Mouse (Mus musculus): ENCODE measurements around the gene Cenpa. TPM values are rescaled to one million over a fixed set of nuclear protein-coding genes. Genes with fewer than 3 reads are reported as not detected.
"Not testable (repeated sequence)": the region's sequence is repeated elsewhere in the genome, so short reads cannot be mapped to it uniquely, and the experiment has no call there.

Gene Cenpa
- polyA plus RNA-seq, 1 experiment from 2014 or later: 259 TPM

DNA sequence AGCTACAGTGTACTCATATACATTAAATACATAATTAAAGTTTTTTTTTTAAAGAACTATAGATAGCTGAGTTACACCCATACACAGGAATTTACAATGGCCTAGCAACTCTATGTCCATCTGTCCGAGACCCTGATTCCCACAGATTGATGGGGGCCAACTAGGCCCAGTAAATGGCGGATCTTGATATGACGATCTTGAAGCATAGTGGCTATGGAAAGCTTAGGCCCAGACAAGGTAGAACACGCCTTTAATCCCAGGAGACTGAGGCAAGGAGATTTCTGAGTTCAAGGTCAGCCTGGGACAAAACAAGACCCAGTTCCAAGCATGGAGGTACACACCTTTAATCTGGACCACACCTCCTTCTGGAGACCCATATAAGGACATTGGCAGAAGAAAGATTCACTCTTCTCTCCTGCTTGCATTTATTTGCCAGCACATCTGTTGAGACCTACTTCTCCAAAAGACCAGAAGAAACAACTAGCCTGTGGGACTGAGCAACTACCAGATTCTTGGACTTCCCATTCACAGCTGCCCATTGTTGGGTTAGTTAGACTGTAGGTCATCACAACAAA, 12.2 kb downstream of the Cenpa start:
- peaks cover 38% of the 10 kb centered on the region for H3K36me3 ChIP-seq
- H3K4me3 ChIP-seq: no peak overlapping the region
- no peaks in the 10 kb centered on the region for H3K9me3 ChIP-seq
- no peak overlapping the region for H3K9ac ChIP-seq
- no peak overlapping the region for H3K27ac ChIP-seq (replicated peaks)
- H3K4me1 ChIP-seq: no peaks in the 10 kb centered on the region
- H3K4me2 ChIP-seq: no peak overlapping the region
- 92% methylated on average over 4 of the region's 4 CpGs for WGBS
- H3K27me3 ChIP-seq (replicated peaks): no peaks in the 10 kb centered on the region
- ATAC-seq (ENCODE audit: extremely low read depth, insufficient number of reproducible peaks, low FRiP score, low TSS enrichment): no peak

DNA sequence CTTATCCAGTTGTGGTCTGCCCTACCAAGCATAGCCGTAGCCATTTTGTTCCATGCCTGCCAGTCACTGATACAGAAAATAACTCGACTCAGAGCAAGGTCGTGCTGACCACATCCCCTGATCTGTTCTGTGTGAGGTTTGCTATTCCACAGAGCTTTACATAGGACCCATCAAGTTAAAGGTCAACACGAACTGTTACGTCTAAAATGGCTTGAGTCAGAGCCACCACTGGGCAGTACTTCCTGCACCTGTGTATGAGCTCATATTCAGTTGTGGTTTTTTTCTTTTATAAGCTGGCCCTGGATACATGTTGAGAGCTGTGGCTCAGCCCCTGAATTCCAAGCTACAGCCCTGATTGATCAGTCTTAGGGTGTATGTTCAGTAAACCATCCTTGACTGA, 13.0 kb downstream of the Cenpa start:
- peaks cover 31% of the 10 kb centered on the region for H3K36me3 ChIP-seq
- H3K9me3 ChIP-seq: no peaks in the 10 kb centered on the region
- 75% methylated on average over 5 of the region's 5 CpGs for WGBS
- no peak for ATAC-seq (ENCODE audit: extremely low read depth, insufficient number of reproducible peaks, low FRiP score, low TSS enrichment)
- no peak overlapping the region for H3K4me2 ChIP-seq
- H3K4me3 ChIP-seq: no peak overlapping the region
- no peaks in the 10 kb centered on the region for H3K4me1 ChIP-seq
- no peaks in the 10 kb centered on the region for H3K27me3 ChIP-seq (replicated peaks)
- no peak overlapping the region for H3K27ac ChIP-seq (replicated peaks)
- no peak overlapping the region for H3K9ac ChIP-seq

DNA sequence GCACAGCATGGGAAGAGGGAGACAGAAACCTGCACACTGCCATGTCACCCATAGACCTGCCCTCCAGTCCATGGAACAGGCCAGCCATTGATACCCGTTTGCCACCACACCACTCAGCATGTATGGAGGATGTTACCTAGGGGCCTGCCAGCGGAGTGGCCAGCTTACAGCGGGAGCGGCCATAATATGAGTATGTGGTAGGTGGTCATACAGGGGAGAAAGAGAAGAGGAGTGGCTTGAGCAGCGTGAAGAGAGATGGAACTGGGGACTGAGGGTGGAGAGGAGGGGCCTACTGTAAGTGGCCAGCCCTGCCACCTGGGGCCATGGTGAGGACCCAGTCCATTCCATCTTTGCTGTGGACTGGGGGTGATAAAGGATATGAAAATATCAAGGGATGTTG, 15.4 kb downstream of the Cenpa start:
- no peaks in the 10 kb centered on the region for H3K9me3 ChIP-seq
- ATAC-seq (ENCODE audit: extremely low read depth, insufficient number of reproducible peaks, low FRiP score, low TSS enrichment): no peak
- 79% methylated on average over 5 of the region's 5 CpGs for WGBS
- H3K4me1 ChIP-seq: no peaks in the 10 kb centered on the region
- no peak overlapping the region for H3K4me2 ChIP-seq
- no peak overlapping the region for H3K27ac ChIP-seq (replicated peaks)
- no peak overlapping the region for H3K9ac ChIP-seq
- no peaks in the 10 kb centered on the region for H3K27me3 ChIP-seq (replicated peaks)
- H3K36me3 ChIP-seq: peaks cover 8% of the 10 kb centered on the region; the same call in 1 of the 2 replicates
- no peak overlapping the region for H3K4me3 ChIP-seq

DNA sequence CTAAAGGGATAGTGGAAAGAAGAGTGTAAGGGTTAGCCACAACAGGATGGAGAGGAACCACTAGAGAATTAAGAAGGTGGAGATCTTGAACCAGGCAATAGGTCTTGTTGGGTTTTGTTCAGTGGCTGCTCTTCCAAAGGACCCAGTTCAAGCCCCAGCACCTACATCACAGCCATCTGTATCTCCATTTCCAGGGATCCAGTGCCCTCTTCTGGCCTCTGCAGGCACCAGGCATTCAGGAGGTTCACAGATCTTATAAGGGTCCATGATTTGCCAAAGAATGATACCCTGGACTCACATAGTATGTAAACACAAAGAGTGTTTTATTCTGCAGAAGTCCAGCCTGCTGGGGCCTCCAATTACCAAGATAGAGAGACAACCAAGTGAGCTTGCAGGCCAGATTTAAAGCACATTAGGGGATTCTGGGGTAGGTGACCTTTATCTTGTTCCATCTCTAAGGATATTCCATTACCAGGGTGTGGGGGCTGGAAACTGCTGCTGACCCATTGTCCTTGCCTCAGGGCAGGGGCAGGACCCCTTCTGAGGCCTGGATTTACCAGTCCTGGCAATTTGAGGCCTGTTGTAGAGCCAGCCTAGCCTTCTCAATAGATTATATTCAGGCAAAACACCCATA, 16.5 kb downstream of the Cenpa start:
- Histone ChIP-seq H3K4me2 (no peak overlapping the region), H3K4me1 (no peaks in the 10 kb centered on the region), H3K27ac (replicated peaks) (no peak overlapping the region), H3K9ac (no peak overlapping the region), H3K9me3 (no peaks in the 10 kb centered on the region), H3K27me3 (replicated peaks) (no peaks in the 10 kb centered on the region), H3K4me3 (no peak overlapping the region), H3K36me3 (0 out of 2 replicates have a peak, but pooled peaks cover 3% of the 10 kb centered on the region)
- ATAC-seq (ENCODE audit: extremely low read depth, insufficient number of reproducible peaks, low FRiP score, low TSS enrichment): no peak

DNA sequence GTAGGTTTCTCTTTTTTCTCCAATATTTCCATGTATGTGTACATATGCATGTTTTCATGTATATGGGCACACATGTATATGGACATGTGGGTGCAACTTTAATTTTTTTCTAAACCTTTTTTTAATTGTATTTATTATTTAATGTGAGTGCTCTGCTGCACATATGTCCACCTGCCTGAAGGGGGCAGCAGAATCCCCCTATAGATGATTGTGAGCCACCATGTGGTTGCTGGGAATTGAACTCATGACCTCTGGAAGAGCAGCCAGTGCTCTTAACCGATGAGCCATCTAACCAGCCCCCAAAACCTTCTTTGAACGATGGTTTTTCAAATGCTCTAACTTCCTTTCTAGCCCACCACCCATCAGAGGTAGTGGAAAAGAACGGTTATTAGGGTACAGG, 17.4 kb downstream of the Cenpa start:
- Histone ChIP-seq H3K36me3 (no peaks in the 10 kb centered on the region), H3K4me3 (no peak overlapping the region), H3K4me1 (no peaks in the 10 kb centered on the region), H3K27me3 (replicated peaks) (no peaks in the 10 kb centered on the region), H3K4me2 (no peak overlapping the region), H3K27ac (replicated peaks) (no peak overlapping the region), H3K9me3 (no peaks in the 10 kb centered on the region), H3K9ac (no peak overlapping the region)
- no peak for ATAC-seq (ENCODE audit: extremely low read depth, insufficient number of reproducible peaks, low FRiP score, low TSS enrichment)
- WGBS: 68% methylated on average over 3 of the region's 3 CpGs

DNA sequence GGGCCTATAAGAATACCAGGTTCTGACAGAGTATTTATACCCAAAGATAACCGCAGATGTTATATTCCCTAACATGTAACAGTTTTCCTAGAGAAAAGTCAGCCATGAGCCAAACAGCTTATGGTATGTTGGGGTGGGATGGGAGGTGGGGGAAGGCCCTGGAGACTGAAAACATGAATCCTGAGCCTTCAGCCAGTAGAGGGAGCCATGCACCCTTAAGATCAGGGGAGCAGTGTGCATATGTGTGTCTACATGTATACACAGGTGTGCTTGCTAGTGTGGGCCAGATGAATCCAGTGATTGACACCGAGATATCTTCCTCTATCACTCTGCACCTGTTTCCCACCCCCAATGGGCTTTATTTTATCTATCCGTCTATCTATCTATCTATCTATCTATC, 20.2 kb downstream of the Cenpa start:
- 40% methylated on average over 3 of the region's 3 CpGs for WGBS
- no peaks in the 10 kb centered on the region for H3K36me3 ChIP-seq
- ATAC-seq (ENCODE audit: extremely low read depth, insufficient number of reproducible peaks, low FRiP score, low TSS enrichment): no peak

DNA sequence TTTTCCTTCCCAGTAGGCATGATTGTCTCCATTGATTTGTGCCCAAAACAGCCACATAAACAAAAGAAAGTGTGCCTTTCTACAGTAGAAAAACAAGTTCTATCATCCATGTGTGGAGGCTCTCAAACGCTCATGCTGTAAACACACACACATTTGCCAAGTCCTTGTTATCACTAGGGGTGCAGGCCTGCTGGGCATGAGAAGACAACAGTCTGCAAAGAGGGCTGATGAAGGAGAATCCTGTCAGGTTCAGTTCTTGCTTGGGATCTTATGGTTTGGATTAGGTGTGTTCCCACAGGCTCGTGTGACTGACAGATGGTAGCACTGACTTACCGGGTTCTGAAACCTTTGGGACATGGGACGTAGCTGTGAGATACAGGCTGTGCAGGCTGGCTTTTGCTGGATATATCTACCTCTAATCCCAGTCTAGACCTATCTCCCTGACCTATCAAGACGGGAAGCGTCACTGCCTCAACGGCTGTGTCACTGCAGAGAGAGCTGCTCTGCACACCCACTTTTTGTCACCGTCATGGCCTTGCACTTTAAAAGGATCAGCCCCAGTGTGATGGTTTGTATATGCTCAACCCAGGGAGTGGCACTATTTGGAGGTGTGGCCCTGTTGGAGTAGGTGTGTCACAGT, 33.9 kb downstream of the Cenpa start:
- no peaks in the 10 kb centered on the region for H3K36me3 ChIP-seq
- H3K9ac ChIP-seq: no peak overlapping the region
- no peaks in the 10 kb centered on the region for H3K9me3 ChIP-seq
- WGBS: 57% methylated on average over 8 of the region's 8 CpGs
- no peak overlapping the region for H3K4me3 ChIP-seq
- no peak overlapping the region for H3K4me2 ChIP-seq
- ATAC-seq (ENCODE audit: extremely low read depth, insufficient number of reproducible peaks, low FRiP score, low TSS enrichment): no peak
- H3K4me1 ChIP-seq: peaks cover 10% of the 10 kb centered on the region
- H3K27me3 ChIP-seq (replicated peaks): peaks cover 15% of the 10 kb centered on the region
- no peak overlapping the region for H3K27ac ChIP-seq (replicated peaks)

More for the DNA sequence above, 20.2 kb downstream of the Cenpa start:
- Histone ChIP-seq H3K9ac (no peak overlapping the region), H3K27ac (replicated peaks) (no peak overlapping the region), H3K9me3 (no peaks in the 10 kb centered on the region), H3K4me1 (no peaks in the 10 kb centered on the region), H3K4me2 (no peak overlapping the region), H3K4me3 (no peak overlapping the region), H3K27me3 (replicated peaks) (no peaks in the 10 kb centered on the region)

DNA sequence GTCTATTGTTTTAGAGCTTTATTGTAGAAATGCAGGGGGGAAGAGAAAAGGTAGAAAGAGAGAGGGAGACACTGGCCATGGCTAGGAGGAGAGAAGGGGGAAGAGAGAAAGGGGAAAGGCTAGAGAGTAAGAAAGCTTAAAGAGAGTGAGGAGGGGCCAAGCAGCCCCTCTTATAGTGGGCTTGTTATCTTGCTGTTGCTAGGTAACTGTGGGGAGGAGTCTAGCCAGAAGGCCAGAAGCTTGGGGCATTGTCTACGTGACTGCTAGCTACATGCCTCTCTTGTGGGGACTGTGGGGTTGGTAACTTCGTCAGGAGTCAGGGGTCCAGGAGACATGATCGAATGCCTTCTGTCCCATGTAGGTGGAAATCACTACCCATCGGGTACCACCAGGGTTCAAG, 34.8 kb downstream of the Cenpa start:
- peaks cover 15% of the 10 kb centered on the region for H3K27me3 ChIP-seq (replicated peaks)
- not testable (repeated sequence) for H3K27ac ChIP-seq (replicated peaks); H3K4me3 ChIP-seq; H3K36me3 ChIP-seq; ATAC-seq (ENCODE audit: extremely low read depth, insufficient number of reproducible peaks, low FRiP score, low TSS enrichment); H3K9me3 ChIP-seq; H3K4me2 ChIP-seq; H3K9ac ChIP-seq; H3K4me1 ChIP-seq
- 39% methylated on average over 4 of the region's 4 CpGs for WGBS

DNA sequence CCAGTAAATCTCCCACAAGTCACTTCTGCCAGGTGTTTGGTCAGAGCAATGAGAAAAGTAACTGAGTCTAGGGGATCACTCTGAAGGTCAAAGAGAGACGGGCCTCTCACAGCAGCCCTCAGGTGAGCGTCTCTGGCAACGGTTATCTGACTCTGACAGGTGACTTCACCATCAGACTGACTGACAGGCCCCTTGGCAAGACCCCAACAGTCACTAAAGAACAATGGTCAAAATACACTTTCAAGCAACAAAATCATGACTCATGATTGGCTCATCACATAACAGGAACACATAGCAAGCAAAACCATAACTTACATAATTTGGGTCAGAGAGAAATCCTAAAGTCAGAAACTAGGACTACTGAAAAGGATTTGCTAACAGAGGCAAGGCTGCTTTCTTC, 35.3 kb downstream of the Cenpa start:
- no peak for ATAC-seq (ENCODE audit: extremely low read depth, insufficient number of reproducible peaks, low FRiP score, low TSS enrichment)
- no peak overlapping the region for H3K4me3 ChIP-seq
- WGBS: 78% methylated on average over 3 of the region's 3 CpGs
- H3K4me1 ChIP-seq: peaks cover 10% of the 10 kb centered on the region
- H3K27ac ChIP-seq (replicated peaks): no peak overlapping the region
- no peak overlapping the region for H3K4me2 ChIP-seq
- H3K36me3 ChIP-seq: no peaks in the 10 kb centered on the region
- no peaks in the 10 kb centered on the region for H3K9me3 ChIP-seq
- H3K27me3 ChIP-seq (replicated peaks): peaks cover 17% of the 10 kb centered on the region
- no peak overlapping the region for H3K9ac ChIP-seq

DNA sequence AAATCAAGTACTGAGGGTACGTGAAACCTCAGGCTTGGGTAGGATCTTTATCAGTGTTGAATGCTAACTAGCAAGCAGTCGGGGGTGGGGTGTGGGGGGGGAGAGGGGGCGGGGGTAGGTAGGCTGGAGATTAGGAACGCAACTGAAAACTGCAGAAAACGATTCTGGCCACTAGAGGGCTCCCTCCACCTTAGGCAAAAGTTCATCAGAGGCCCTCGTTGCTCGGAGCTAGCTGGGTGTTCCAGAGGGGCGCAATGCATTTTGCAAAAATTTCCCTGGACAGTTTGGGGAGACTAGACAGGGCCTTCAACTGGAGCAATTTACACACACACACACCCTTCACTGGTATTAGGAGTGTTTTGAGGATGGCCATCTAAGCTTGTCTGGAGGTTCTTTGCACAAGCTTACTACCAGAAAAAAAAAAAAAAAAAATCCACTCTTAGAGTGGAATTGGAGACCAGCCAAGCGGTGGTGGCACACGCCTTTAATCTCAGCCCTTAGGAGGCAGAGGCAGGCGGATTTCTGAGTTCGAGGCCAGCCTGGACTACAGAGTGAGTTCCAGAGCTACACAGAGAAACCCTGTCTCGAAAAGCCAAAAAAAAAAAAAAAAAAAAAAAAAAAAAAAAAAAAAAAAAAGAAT, 43.3 kb downstream of the Cenpa start:
- Histone ChIP-seq H3K27ac (replicated peaks) (no peak overlapping the region), H3K9me3 (no peaks in the 10 kb centered on the region), H3K9ac (no peak overlapping the region), H3K27me3 (replicated peaks) (peaks cover 76% of the 10 kb centered on the region), H3K36me3 (no peaks in the 10 kb centered on the region), H3K4me3 (no peak overlapping the region), H3K4me2 (no peak overlapping the region), H3K4me1 (peaks cover 33% of the 10 kb centered on the region)
- 9% methylated on average over 13 of the region's 13 CpGs for WGBS
- no peak for ATAC-seq (ENCODE audit: extremely low read depth, insufficient number of reproducible peaks, low FRiP score, low TSS enrichment)

DNA sequence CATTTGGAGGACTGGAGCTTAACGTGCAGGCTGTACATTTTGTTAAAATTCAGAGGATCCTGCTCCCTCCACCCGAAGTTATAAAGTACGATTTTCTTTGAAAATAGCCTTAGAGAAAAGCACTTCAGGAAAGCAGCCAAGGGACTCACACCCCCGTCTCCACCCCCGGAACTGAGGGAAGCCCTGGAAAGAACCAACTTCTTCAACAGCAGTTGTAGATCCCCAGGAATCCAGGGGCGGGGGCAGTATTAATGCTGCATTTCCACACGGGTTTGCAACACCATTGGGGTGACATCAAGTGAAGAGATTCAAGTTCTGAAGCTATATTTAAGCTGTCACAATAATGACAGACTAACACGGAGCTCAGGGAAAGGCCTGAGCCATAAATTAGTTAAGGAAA, 43.9 kb downstream of the Cenpa start:
- peaks cover 80% of the 10 kb centered on the region for H3K27me3 ChIP-seq (replicated peaks)
- H3K4me1 ChIP-seq: peaks cover 33% of the 10 kb centered on the region
- H3K9me3 ChIP-seq: no peaks in the 10 kb centered on the region
- peak overlapping the region; percentile 82; the same call in 1 of the 2 replicates for H3K4me2 ChIP-seq
- ATAC-seq (ENCODE audit: extremely low read depth, insufficient number of reproducible peaks, low FRiP score, low TSS enrichment): no peak
- H3K27ac ChIP-seq (replicated peaks): no peak overlapping the region
- no peaks in the 10 kb centered on the region for H3K36me3 ChIP-seq
- WGBS: 17% methylated on average over 8 of the region's 8 CpGs
- no peak overlapping the region for H3K4me3 ChIP-seq
- H3K9ac ChIP-seq: no peak overlapping the region
